Mouse (Mus musculus): Measurements from ENCODE around the gene Ifrd1.

DNA sequence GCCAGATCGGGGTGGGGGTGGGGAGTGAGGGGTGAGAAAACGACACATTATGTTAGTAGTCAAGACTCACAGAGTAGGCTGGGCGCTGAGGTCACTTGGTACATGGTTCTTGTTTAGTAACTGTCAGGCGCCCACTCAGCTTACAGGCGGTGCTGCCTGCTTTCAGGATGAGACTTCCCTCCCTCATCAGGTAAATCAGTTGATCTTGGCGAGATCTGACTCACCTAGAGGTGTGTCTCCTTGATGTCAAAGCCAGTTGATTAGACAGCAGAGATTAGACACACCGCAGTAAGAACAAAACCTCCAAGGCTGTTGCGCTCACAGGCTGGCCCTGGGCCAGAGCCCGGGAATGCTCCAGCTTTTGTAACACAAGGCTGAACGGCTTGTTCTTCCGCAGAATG lies 4.5 kb downstream of the Ifrd1 start:
- TF ChIP-seq POLR2A (IDR thresholded peaks at IDR 0.05; ENCODE audit: control insufficient read depth, extremely low read depth, insufficient read depth, low read length, poor library complexity) (no peak), CTCF (IDR thresholded peaks at IDR 0.05; ENCODE audit: borderline replicate concordance, control insufficient read depth, extremely low read depth, insufficient read depth, low read length, poor library complexity) (no peak)
